Mouse (Mus musculus) embryonic facial prominence, embryonic 13.5 days (tissue): ENCODE data around the gene Zfp536. TPM values are rescaled to one million over a fixed set of nuclear protein-coding genes. Genes with fewer than 3 reads are reported as not detected.

Experiments
- ATAC-seq: fragments of 200-750 bp; cut with Nextera tagmentation; 2 replicates; pipeline ENCODE4 v1.8.0; 2017; ENCODE audit warnings: low read depth; ENCODE audit not compliant: insufficient number of reproducible peaks, insufficient read depth, low FRiP score, low TSS enrichment
- H3K27ac ChIP-seq: fragments of 300-500 bp; sonication (generic); 2 replicates; pipeline ENCODE4 v1.5.1; 2015; ENCODE audit warnings: moderate library complexity, mild to moderate bottlenecking, inconsistent platforms
- H3K27me3 ChIP-seq: fragments of 300-500 bp; sonication (generic); 2 replicates; pipeline ENCODE4 v1.6.1; 2015; ENCODE audit warnings: mild to moderate bottlenecking, inconsistent platforms
- H3K36me3 ChIP-seq: fragments of 300-500 bp; sonication (generic); 2 replicates; pipeline ENCODE4 v1.6.1; 2015; ENCODE audit warnings: mild to moderate bottlenecking, inconsistent platforms
- H3K4me1 ChIP-seq: fragments of 300-500 bp; sonication (generic); 2 replicates; pipeline ENCODE4 v1.6.1; 2015; ENCODE audit warnings: inconsistent platforms
- H3K4me2 ChIP-seq: fragments of 300-500 bp; sonication (generic); 2 replicates; pipeline ENCODE4 v1.6.1; 2015; ENCODE audit warnings: moderate library complexity, mild to moderate bottlenecking, inconsistent platforms
- H3K4me3 ChIP-seq: fragments of 300-500 bp; sonication (generic); 2 replicates; pipeline ENCODE4 v1.5.1; 2015; ENCODE audit warnings: mild to moderate bottlenecking, inconsistent platforms
- H3K9ac ChIP-seq: fragments of 300-500 bp; sonication (generic); 2 replicates; pipeline ENCODE4 v1.6.1; 2015; ENCODE audit warnings: mild to moderate bottlenecking, inconsistent platforms
- H3K9me3 ChIP-seq: fragments of 300-500 bp; sonication (generic); 2 replicates; pipeline ENCODE4 v1.6.1; 2016; ENCODE audit warnings: inconsistent platforms
- WGBS: fragments of 180-500 bp; shearing (Covaris S2); methylation state at CpG from one replicate; pipeline ENCODE4 v1.1.7; 2015; ENCODE audit warnings: mixed read lengths; 5-methylcytosine and 5-hydroxymethylcytosine counted together
- polyA plus RNA-seq: library from polyadenylated mRNA; unstranded; fragments of >200 nt; fragmentation: Nextera tagmentation; extraction: Ambion mirVana; gene quantifications from 2 replicates; pipeline ENCODE4 v1.2.1, GENCODE M21; 2015

Zfp536 gene
- polyA plus RNA-seq, 1 experiment from 2014 or later: 7.1 TPM

GRCm38 (mm10) chr7:37564644-37565043 is 208.8 kb downstream of the Zfp536 start:
- H3K27me3 ChIP-seq: peaks cover 4% of the 10 kb centered on the region; the same call in 1 of the 2 replicates
- H3K27ac ChIP-seq: no peak overlapping the region
- 0 out of 2 replicates have a peak overlapping the region, but pooled peaks have one; percentile 8 for H3K9ac ChIP-seq
- H3K4me3 ChIP-seq: no peak overlapping the region
- no peaks in the 10 kb centered on the region for H3K9me3 ChIP-seq
- ATAC-seq: no peak
- WGBS: 14% methylated on average over 10 of the region's 10 CpGs
- H3K4me1 ChIP-seq: peaks cover 33% of the 10 kb centered on the region
- H3K4me2 ChIP-seq: peak overlapping the region; percentile 39
- 0 out of 2 replicates have a peak, but pooled peaks cover 3% of the 10 kb centered on the region for H3K36me3 ChIP-seq

- Histone ChIP-seq H3K9me3 (no peaks in the 10 kb centered on the region), H3K4me2 (peak overlapping the region; percentile 39), H3K9ac (0 out of 2 replicates have a peak overlapping the region, but pooled peaks have one; percentile 8), H3K27me3 (peaks cover 4% of the 10 kb centered on the region; the same call in 1 of the 2 replicates), H3K27ac (no peak overlapping the region), H3K4me1 (peaks cover 33% of the 10 kb centered on the region), H3K4me3 (no peak overlapping the region), H3K36me3 (no peaks in the 10 kb centered on the region)
- ATAC-seq: no peak
- WGBS: 34% methylated on average over 6 of the region's 6 CpGs
These were observed 209.5 kb downstream of the Zfp536 start for GRCm38 (mm10) chr7:37563831-37564400.

- WGBS: 10% methylated on average over 8 of the region's 8 CpGs
- H3K4me2 ChIP-seq: peak overlapping the region; percentile 49
- 0 out of 2 replicates have a peak overlapping the region, but pooled peaks have one; percentile 9 for H3K4me3 ChIP-seq
- no peak overlapping the region for H3K9ac ChIP-seq
- peaks cover 33% of the 10 kb centered on the region for H3K4me1 ChIP-seq
- ATAC-seq: no peak
- H3K27ac ChIP-seq: no peak overlapping the region
- H3K9me3 ChIP-seq: no peaks in the 10 kb centered on the region
- no peaks in the 10 kb centered on the region for H3K36me3 ChIP-seq
- H3K27me3 ChIP-seq: peaks cover 4% of the 10 kb centered on the region; the same call in 1 of the 2 replicates
These were observed 210.3 kb downstream of the Zfp536 start for GRCm38 (mm10) chr7:37563171-37563574.

GRCm38 (mm10) chr7:37562505-37562904 is 210.9 kb downstream of the Zfp536 start:
- H3K9ac ChIP-seq: no peak overlapping the region
- ATAC-seq: no peak
- peaks cover 33% of the 10 kb centered on the region for H3K4me1 ChIP-seq
- H3K27me3 ChIP-seq: peaks cover 4% of the 10 kb centered on the region; the same call in 1 of the 2 replicates
- H3K4me2 ChIP-seq: peak overlapping the region; percentile 49
- WGBS: 59% methylated on average over 7 of the region's 7 CpGs
- H3K36me3 ChIP-seq: no peaks in the 10 kb centered on the region
- no peaks in the 10 kb centered on the region for H3K9me3 ChIP-seq
- no peak overlapping the region for H3K27ac ChIP-seq
- H3K4me3 ChIP-seq: no peak overlapping the region

- 80% methylated on average over 7 of the region's 7 CpGs for WGBS
- ATAC-seq: no peak
These were observed 212.9 kb downstream of the Zfp536 start for GRCm38 (mm10) chr7:37560581-37560980.

GRCm38 (mm10) chr7:37559851-37560250 is 213.6 kb downstream of the Zfp536 start:
- Histone ChIP-seq H3K4me3 (no peak overlapping the region), H3K9ac (no peak overlapping the region), H3K27ac (no peak overlapping the region), H3K9me3 (no peaks in the 10 kb centered on the region), H3K36me3 (no peaks in the 10 kb centered on the region), H3K4me1 (peaks cover 24% of the 10 kb centered on the region), H3K27me3 (peaks cover 4% of the 10 kb centered on the region; the same call in 1 of the 2 replicates), H3K4me2 (no peak overlapping the region)
- ATAC-seq: no peak
- WGBS: 53% methylated on average over 3 of the region's 3 CpGs

More at GRCm38 (mm10) chr7:37560581-37560980, 212.9 kb downstream of the Zfp536 start:
- Histone ChIP-seq H3K27ac (no peak overlapping the region), H3K4me2 (no peak overlapping the region), H3K9me3 (no peaks in the 10 kb centered on the region), H3K27me3 (peaks cover 4% of the 10 kb centered on the region; the same call in 1 of the 2 replicates), H3K9ac (no peak overlapping the region), H3K36me3 (no peaks in the 10 kb centered on the region), H3K4me1 (peaks cover 25% of the 10 kb centered on the region), H3K4me3 (no peak overlapping the region)

GRCm38 (mm10) chr7:37559341-37559740 is 214.1 kb downstream of the Zfp536 start:
- Histone ChIP-seq H3K9ac (no peak overlapping the region), H3K4me1 (peaks cover 20% of the 10 kb centered on the region), H3K27ac (no peak overlapping the region), H3K4me3 (no peak overlapping the region), H3K36me3 (no peaks in the 10 kb centered on the region), H3K27me3 (peaks cover 4% of the 10 kb centered on the region; the same call in 1 of the 2 replicates), H3K4me2 (no peak overlapping the region), H3K9me3 (no peaks in the 10 kb centered on the region)
- ATAC-seq: no peak
- 87% methylated on average over 6 of the region's 6 CpGs for WGBS

GRCm38 (mm10) chr7:37556811-37557210 is 216.6 kb downstream of the Zfp536 start:
- 93% methylated on average over 1 of the region's 1 CpGs for WGBS
- H3K4me2 ChIP-seq: no peak overlapping the region
- ATAC-seq: no peak
- no peaks in the 10 kb centered on the region for H3K4me1 ChIP-seq
- no peak overlapping the region for H3K27ac ChIP-seq
- no peaks in the 10 kb centered on the region for H3K36me3 ChIP-seq
- no peak overlapping the region for H3K9ac ChIP-seq
- H3K27me3 ChIP-seq: peaks cover 2% of the 10 kb centered on the region; the same call in 1 of the 2 replicates
- no peaks in the 10 kb centered on the region for H3K9me3 ChIP-seq
- H3K4me3 ChIP-seq: no peak overlapping the region

GRCm38 (mm10) chr7:37554405-37554804 is 219.0 kb downstream of the Zfp536 start:
- no peaks in the 10 kb centered on the region for H3K36me3 ChIP-seq
- H3K9ac ChIP-seq: no peak overlapping the region
- H3K9me3 ChIP-seq: no peaks in the 10 kb centered on the region
- ATAC-seq: no peak
- no peak overlapping the region for H3K4me2 ChIP-seq
- H3K27me3 ChIP-seq: no peaks in the 10 kb centered on the region
- 64% methylated on average over 5 of the region's 5 CpGs for WGBS
- H3K4me3 ChIP-seq: no peak overlapping the region
- no peak overlapping the region for H3K27ac ChIP-seq
- H3K4me1 ChIP-seq: no peaks in the 10 kb centered on the region

- H3K9ac ChIP-seq: no peak overlapping the region
These were observed 219.8 kb downstream of the Zfp536 start for GRCm38 (mm10) chr7:37553646-37554045.

GRCm38 (mm10) chr7:37552384-37552783 is 221.1 kb downstream of the Zfp536 start:
- no peaks in the 10 kb centered on the region for H3K4me1 ChIP-seq
- no peak for ATAC-seq

More at GRCm38 (mm10) chr7:37553646-37554045, 219.8 kb downstream of the Zfp536 start:
- Histone ChIP-seq H3K9me3 (no peaks in the 10 kb centered on the region), H3K27me3 (no peaks in the 10 kb centered on the region), H3K36me3 (no peaks in the 10 kb centered on the region), H3K27ac (no peak overlapping the region), H3K4me1 (no peaks in the 10 kb centered on the region), H3K4me2 (no peak overlapping the region), H3K4me3 (no peak overlapping the region)
- no peak for ATAC-seq
- 58% methylated on average over 3 of the region's 3 CpGs for WGBS

GRCm38 (mm10) chr7:37548805-37549204 is 224.6 kb downstream of the Zfp536 start:
- Histone ChIP-seq H3K4me1 (no peaks in the 10 kb centered on the region), H3K4me2 (no peak overlapping the region), H3K9ac (no peak overlapping the region), H3K36me3 (no peaks in the 10 kb centered on the region), H3K27ac (no peak overlapping the region), H3K4me3 (no peak overlapping the region), H3K9me3 (no peaks in the 10 kb centered on the region), H3K27me3 (no peaks in the 10 kb centered on the region)
- WGBS: 73% methylated on average over 15 of the region's 15 CpGs
- ATAC-seq: no peak

More at GRCm38 (mm10) chr7:37552384-37552783, 221.1 kb downstream of the Zfp536 start:
- Histone ChIP-seq H3K4me2 (no peak overlapping the region), H3K27me3 (no peaks in the 10 kb centered on the region), H3K27ac (no peak overlapping the region), H3K9me3 (no peaks in the 10 kb centered on the region), H3K36me3 (no peaks in the 10 kb centered on the region), H3K9ac (no peak overlapping the region), H3K4me3 (no peak overlapping the region)
- WGBS: 45% methylated on average over 3 of the region's 3 CpGs
